Mouse (Mus musculus) heart, postnatal 4 days (tissue): ENCODE measurements at regions not wholly inside any gene's neighbourhood (a gene's known extent, or its start where the extent isn't known, plus 50 kb on each side); places are given as distances from the start of the nearest gene placed in this dataset.

Source experiments
- DNase-seq: peaks from one replicate; pipeline ENCODE4 v3.0.0; 2021

DNA sequence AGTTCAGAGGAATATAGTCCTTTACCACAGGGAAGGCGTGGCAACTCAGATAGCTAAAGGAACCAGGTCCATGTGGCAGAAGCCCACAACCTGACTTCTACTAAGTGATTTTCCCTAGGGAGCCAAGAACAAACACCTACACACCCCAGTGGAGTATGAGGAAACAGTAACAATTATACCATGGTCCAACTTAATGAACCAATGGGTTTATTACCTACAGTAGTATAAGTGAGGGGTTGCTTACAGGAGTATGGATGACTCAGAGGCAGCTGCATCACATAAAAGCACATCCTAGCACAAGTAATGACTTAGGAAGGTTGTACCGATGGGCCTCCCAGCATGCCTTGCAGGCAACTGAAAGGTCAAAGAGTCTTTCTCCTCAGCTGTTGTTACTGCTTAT is 98.7 kb upstream of the Cul1 start:
- DNase-seq = no peak

DNA sequence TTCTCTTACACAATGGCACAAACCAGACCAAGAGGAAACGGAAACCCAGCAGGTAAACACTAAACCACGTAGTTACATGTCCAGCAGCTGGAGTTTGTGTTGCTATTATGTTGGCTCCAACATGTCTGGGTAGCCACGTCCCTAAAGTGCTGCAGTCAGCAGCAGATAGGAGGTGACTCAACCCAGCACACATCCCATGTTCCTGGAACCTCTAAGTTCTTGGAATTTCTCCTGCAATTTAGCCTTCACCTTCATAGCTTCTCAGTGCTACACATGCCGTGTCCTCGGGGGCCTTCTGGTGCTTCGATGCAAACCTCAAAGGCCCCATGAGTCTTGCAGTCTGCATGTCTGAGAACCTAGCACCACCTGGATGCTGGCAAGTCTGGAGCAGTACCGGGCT is 97.7 kb upstream of the Cul1 start:
- no peak for DNase-seq

DNA sequence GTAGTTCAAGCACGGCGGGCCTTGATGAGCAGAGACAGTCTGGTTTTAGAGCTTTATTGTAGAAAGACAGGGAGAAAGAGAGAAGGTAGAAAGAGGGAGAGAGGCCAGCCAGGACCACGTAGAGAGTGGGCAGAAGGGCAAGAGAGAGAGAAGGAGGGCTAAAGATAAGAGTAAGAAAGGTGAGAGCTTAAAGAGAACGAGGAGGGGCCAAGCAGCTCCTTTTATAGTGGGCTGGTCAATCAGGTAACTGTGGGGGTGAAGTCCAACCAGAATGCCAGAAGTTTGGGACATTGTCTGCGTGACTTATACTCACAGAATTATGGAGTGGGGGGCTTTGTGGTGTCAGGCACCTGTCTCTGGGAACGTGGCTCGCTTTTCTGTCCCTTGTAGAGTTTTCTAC is 96.7 kb upstream of the Cul1 start:
- DNase-seq = no peak

DNA sequence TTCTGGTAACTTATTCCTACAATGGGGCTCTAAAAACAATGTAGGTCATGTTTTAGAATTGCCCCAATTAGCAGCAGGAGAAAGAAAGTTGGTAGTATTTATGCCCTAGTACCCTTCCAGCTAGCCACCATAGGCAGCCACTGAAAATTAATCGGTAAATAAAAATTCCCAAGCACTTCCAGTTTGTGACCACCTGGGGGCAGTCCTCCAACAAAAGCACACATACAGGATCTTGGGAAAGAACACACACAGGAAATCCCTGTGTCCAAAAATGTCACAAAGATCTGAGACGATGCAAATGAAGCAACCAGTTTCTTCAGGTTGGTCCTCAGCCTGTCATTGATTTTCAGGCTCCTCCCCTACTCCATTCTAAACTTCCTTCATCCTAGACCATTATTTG is 94.5 kb upstream of the Cul1 start:
- peak; percentile 43 for DNase-seq

DNA sequence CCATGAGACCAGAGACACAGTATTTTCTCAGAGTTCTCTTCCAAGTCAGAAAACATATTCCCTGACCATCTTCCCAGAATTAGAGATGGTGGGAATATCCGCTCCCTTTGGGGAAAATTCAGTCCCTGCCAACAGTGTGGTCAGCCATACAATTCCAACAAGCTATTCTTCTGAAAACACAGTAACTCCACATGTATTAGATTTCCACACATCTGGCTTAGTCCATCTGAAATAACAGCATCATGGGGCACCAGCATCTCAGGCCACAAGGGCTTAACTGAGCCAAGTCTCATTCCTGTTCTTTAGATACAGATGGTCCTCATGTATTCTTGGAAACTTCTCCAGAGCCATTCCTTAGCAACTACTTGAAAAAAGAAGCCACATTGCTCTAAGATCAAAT is 89.2 kb upstream of the Cul1 start:
- no peak for DNase-seq

DNA sequence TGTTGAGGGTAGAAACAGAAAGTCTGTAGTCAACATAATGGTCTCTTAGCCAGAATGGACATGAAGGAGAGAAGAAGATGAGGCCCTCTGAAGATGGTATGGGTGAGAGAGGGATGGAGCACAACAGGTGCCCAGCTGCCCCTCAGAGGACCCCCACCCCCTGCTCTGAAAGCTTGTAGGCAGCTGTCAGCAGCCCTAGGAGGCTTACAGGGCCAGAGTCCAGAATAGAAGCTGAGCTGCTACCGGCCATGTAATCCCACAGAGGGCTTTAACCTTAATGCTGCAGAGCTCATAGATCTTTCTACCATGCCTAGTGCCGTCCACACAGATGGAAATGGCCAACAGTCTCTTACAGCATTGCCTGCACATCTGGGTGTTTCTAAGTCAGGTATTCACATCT is 88.6 kb upstream of the Cul1 start:
- DNase-seq = no peak

DNA sequence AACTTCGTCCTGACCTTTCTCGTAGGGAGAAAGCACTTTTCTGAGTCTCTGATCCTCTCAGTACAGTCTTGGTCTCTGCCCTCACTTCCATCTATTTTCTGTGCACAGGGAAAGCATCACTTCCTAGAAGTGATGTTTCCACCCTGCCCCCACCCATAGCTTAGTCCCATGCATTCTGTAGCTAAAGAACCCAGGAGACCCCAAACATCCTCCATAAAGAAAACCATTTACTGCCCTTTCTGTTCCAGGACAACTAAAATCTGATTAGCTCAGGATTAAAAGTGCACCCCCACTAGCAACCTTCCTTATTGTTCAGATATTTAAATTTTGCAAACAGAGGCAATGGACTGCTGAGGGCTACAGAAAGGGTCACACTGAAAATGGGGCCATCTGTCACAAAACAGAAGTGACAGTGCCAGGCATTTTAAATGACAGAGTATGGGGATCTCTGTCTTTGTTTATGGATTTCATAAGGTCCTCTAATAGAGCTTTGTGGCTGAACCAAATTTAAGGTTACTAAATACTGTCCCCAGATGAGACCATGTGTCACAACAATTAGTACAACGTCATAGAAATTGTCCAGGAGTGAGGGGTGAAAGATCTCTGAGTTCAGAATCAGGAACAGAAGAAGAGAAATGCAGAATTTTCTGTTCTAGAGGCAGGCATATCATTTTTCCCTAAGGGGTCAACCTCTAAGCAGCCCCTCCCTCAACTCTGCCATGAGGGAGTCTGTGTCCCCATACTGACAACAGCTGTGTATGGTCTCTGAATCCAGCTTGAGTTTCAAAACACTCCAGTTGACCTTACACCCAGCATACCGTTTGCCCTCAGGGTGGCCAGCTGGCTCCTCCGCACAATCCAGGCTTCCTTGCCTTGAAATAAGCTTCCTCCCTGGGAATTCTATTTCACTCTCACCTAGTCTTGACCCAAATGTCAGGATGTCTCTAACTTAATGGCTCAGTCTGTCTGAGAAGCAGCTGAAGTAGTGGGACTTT is 87.2 kb upstream of the Cul1 start:
- no peak for DNase-seq

DNA sequence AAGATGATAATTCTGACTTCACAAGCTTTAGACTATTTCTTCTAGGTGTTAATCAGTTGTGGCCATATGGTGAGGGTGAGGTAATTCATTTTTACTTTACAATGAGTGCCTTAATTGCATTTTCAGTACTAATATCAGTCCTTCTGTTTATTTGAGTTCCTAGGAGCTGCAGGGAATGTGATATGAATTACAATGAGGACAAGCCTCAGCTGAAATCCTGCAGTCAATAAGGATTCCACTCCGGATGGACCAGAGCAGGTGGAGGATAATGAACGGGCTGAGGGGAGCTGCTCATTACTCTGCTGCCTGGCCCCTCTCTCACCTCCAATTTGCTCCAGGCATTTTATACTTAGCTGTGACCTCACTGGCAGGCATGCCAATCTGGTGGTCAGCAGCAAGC is 85.7 kb upstream of the Cul1 start:
- no peak for DNase-seq

DNA sequence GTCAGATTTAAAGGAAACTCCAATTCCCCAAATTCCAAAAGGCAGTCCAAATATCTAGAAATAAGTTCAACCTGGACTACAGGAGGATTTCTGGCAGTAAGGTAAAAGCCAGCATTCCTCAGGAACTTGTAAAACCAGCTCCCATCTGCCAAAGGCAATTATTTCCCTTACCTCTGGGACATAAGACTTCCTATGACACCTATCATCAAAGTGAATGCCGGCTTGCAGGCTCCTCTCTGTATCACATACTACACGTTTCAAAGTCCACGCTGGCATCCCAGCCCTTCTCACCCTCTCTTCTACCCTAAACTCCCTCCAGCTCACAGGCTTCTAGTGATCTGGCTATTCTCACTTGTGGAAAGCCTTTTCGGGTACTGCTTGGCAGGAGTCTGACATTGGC is 77.5 kb upstream of the Cul1 start:
- DNase-seq = no peak

DNA sequence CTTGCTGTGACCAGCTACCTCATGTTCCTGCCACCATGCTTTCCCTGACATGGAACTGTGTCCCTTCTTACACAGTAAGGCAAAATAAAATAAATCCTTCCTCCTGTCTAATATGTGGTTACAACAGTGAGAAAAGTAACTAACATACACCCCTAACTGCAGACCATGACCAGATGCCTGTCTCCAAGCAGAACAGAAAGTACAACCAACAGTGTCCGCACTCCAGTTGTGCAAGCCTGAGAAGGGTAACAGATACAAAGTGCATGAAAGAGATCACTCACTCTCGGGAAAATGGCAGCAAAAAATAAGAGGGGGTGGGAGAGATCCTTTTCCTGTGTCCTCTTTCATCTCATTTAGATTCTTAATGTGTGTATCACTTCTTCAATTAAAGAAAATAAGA is 71.7 kb upstream of the Cul1 start:
- no peak for DNase-seq

DNA sequence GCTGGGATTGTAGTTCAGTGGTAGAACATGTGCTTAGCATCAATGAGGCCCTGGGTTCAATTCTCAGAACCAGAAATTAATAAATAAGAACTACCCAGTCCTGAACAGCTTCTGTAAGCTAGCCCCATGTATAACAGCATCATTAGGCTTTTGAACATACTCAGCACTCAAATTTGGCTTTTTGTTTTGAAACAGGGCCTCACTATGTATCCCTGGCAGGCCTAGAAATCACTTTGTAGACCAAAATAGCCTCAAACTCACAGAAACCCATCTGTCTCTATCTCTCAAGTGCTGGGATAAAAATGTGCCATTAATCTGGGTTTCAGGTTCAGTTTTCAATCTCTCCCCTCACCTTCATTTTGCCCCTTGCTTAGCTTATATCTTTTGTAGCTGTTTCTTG is 66.6 kb upstream of the Cul1 start:
- DNase-seq = no peak

DNA sequence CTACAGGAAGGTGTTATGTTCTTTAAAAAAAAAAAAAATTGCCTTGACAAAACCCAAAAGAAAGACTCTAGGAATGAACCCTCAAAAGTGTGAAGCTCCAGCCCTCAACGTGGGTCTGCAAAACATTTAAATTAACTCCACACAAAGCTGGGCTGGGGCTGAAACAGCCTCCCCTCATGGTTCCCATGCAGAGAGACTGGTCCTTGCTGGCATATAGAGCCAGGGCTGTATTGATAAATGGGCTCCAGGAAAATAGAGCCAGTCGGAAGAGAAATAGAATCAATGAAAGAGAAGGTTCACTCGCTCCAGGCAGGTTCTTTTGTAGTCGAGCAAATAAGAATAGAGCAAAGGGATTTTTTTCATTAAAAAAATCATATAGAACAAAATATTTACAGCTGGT is 63.3 kb upstream of the Cul1 start:
- no peak for DNase-seq

DNA sequence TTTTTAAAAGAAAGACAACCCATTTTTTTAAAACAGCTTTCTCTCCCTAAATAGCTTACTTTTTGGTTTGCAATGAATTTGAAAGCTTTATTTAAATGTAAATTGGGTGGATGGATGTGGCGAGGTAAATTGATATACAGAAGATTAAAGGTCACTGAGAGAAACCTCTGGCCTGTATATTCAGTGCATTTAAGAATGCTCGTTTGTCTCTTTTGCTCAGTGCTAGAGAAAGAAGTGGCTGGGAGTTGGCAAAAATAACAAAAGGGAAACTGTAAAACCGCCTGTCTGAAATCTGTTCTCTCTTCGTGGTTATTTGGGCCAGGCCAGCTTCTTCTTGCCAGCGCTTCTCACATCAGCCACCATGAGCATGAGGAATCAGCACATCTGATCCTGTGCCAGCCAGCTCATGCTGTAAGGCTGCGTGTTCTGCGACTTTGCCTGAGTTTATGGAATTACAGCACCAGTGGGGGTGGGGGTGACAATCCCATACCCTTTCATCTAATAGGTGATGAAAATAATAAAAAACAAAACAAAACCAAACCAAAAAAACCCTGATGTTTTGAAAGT is 62.7 kb upstream of the Cul1 start:
- DNase-seq = no peak

DNA sequence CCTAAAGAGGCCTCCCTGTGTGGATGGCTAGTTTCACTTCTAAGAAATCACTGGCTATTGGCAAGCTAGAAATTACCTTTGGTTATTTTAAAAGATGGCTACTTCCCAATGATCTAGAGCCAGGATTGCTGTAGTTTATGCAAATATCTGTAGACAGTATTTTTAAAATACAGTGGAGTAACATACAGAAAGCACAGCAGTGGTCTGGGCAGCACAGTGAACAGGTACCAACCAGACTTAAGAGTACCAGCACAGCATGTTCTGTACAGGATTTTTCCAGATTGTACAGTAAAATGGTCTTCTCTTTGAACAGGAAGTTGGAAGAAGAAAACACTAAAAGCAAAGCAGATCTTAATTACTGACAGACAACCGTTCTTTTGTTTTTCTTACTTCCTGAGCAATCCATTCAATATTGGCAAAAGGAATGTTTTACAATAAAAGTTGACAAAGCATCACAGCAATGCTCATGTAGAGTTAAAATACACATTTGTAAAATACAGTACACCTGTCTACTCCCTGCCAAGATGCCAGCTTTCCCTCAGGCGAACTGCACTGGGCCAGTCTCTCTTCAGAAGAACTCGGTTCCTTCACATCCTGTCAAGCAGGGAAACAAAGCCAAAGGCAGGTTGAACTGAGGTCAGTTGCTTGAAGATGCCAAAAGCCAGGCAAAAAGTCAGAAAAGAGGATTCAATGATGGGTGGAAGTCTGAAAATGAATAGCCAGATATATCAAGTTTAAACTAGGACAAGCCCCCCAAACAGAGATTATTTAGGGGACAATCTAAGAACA is 62.0 kb upstream of the Cul1 start:
- no peak for DNase-seq

DNA sequence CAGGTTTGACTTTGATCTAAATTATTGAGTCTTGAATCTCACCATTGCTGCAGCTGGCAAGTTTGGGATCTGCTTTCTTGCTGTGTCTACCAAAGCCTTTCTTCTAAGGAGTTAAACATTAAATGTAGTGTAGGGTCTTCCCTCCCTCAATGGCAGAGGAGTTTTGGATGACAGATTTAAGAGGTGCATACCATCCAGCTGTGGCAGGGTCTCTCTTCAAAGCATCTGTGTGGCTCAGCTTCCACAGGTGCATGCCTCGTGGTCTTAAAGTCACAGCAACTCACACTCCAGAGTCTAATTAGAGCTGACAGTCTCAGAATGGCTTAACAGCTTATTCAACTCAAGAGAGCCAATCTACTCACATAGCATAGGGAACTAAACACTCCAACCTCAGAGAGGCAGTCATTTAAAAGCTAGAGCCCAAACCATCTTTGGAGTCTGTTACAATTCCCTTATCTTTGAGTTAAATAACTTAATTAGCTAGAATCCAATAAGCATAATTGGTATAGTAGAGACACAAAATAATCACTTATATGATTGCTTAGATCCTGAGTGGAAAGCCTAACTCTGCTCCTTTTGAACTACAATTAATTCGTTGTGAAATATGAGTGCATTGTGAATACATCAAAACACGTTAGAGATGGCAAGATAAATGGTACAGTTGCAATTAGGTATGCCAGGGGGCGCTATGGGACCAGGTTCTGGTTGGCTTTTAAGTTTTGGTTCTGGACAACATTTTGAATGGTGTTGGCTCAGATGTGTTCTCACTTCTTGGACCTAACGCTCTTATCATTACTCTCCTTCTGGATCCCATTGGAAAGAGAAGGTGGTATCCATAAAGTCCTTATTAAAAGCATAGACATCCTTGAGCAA is 57.5 kb upstream of the Cul1 start:
- DNase-seq = peak; percentile 42
